Mouse (Mus musculus): Measurements from ENCODE around the gene Igf2bp1. TPM values are rescaled to one million over a fixed set of nuclear protein-coding genes. Genes with fewer than 3 reads are reported as not detected.
A peak's percentile ranks its signal among the peaks of the same experiment; 100 is the strongest.

Igf2bp1 gene
- polyA plus RNA-seq, 1 experiment: 392 TPM

DNA sequence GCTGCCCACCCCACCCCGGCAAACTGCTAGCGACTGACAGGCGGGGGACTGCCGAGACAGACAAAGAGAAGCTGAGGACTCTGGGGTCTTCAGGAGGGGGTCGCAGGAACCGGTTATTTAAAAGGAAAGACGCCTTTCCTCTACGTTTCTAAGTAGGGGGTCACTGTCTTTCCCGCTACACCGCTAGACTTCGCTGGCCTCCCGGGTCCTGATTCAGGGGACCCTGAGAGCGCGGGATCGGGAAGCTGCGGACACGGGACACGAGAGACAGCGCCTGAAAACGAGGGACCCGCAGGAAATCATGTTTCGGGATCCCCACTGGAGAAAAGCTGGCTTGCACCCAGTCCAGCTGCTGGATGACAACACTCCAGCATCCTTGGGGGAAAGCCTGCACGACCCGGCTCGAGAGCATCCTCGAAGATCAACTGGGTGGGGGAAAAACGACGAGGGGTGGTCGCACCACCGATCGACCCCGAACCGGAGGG, 669 bp upstream of the Igf2bp1 start:
- H3K27ac ChIP-seq (ENCODE audit: insufficient read depth, low read length): peak overlapping the region; percentile 90
- peaks cover 13% of the 10 kb centered on the region for H3K36me3 ChIP-seq (ENCODE audit: control insufficient read depth, insufficient read depth, low read length, poor library complexity, severe bottlenecking)
- H3K4me1 ChIP-seq (ENCODE audit: control insufficient read depth, insufficient read depth, low read length): no peaks in the 10 kb centered on the region
- no peaks in the 10 kb centered on the region for H3K9me3 ChIP-seq (replicated peaks; ENCODE audit: control insufficient read depth, insufficient read depth, low read length, poor library complexity, severe bottlenecking)
- H3K9ac ChIP-seq (ENCODE audit: low read depth, poor library complexity, severe bottlenecking): peak overlapping the region; percentile 98
- no peaks in the 10 kb centered on the region for H3K27me3 ChIP-seq (ENCODE audit: control insufficient read depth, insufficient read depth, low read length, poor library complexity, severe bottlenecking)
- peak overlapping the region; percentile 80 for H3K4me3 ChIP-seq (ENCODE audit: low read depth, low read length)
- TF ChIP-seq POLR2A (IDR thresholded peaks at IDR 0.05; ENCODE audit: insufficient read depth, low read length): no peak
- TF ChIP-seq CTCF (IDR thresholded peaks at IDR 0.05; ENCODE audit: low read depth, low read length): no peak
- TF ChIP-seq EP300 (IDR thresholded peaks at IDR 0.05; ENCODE audit: insufficient read depth, low read depth, low read length): no peak

DNA sequence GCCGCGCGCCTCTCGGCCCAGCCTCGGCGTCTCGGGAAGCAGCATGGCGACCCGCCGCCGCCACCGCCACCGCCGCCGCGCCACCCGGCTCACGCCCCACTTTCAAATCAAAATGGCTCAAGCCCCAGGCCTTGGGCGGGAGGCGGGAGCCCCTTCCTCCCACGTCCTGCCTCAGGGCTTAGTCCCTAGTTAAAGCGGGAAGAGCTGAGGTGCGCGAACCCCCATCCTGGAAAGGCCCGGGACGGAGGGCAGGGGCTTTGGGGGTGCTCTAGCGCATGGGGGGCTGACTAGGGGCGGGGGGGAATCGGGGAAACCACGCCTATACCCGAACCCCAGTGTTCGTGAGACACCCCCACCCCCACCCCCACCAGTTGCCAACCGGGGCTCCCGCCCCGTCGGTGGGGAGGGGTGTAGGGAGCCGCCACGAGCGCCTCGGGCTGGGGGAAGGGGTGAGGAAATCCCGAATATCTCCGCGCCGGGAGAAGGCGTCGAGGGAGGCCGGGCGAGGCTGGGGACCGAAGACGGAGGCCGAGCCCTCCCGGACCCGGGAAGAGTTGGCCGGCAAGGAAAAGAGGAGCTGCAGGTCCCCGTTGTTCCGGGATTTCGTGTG, 842 bp downstream of the Igf2bp1 start:
- Histone ChIP-seq H3K4me3 (ENCODE audit: low read depth, low read length) (peak overlapping the region; percentile 100), H3K27me3 (ENCODE audit: control insufficient read depth, insufficient read depth, low read length, poor library complexity, severe bottlenecking) (no peaks in the 10 kb centered on the region), H3K4me1 (ENCODE audit: control insufficient read depth, insufficient read depth, low read length) (no peaks in the 10 kb centered on the region), H3K27ac (ENCODE audit: insufficient read depth, low read length) (peak overlapping the region; percentile 98), H3K36me3 (ENCODE audit: control insufficient read depth, insufficient read depth, low read length, poor library complexity, severe bottlenecking) (peaks cover 23% of the 10 kb centered on the region), H3K9ac (ENCODE audit: low read depth, poor library complexity, severe bottlenecking) (peak overlapping the region; percentile 98), H3K9me3 (replicated peaks; ENCODE audit: control insufficient read depth, insufficient read depth, low read length, poor library complexity, severe bottlenecking) (no peaks in the 10 kb centered on the region)
- TF ChIP-seq EP300 (IDR thresholded peaks at IDR 0.05; ENCODE audit: insufficient read depth, low read depth, low read length) (no peak), CTCF (IDR thresholded peaks at IDR 0.05; ENCODE audit: low read depth, low read length) (no peak), POLR2A (IDR thresholded peaks at IDR 0.05; ENCODE audit: insufficient read depth, low read length) (no peak)

DNA sequence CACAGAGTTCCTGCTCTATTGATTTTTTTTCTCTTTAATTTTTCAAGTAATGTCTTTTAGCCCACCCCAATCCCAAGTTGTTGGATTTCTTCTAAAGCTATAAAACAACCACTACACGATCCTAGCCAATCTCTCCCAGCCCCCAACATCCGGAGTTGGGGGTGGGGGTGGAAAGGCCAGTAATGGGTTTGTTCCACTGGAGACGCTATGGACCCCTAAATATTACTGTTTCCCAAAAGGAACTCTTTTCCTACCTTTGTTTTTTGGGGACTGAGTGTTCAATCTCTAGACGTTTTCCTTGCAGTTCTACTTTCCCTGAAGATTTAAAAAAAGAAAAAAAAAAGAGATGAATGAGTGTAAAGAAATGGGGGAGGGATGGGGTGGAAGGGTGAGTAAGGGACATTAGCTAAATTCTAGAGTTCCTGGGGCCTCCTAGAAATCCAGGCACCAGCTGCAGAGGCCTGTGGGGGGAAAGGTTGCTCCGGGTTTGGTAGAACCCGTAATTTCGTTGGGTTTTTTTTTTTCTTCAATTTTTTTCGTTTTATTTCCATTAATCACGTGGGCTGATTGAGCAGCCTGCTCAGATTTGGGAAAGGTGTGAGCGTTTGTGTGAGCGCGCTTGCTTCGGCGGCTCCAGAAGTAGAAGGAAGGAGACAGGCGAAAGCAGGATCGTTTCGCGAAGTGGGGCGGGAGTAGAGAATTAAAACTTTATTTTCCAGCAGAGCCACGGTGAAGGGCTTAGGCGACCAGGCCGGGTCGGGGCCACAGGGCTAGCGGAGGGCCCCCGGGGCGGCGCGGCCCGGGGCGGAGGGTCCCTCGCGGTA, 1.6 kb downstream of the Igf2bp1 start:
- Histone ChIP-seq H3K27me3 (ENCODE audit: control insufficient read depth, insufficient read depth, low read length, poor library complexity, severe bottlenecking) (no peaks in the 10 kb centered on the region), H3K4me3 (ENCODE audit: low read depth, low read length) (peak overlapping the region; percentile 100), H3K36me3 (ENCODE audit: control insufficient read depth, insufficient read depth, low read length, poor library complexity, severe bottlenecking) (peaks cover 26% of the 10 kb centered on the region), H3K4me1 (ENCODE audit: control insufficient read depth, insufficient read depth, low read length) (no peaks in the 10 kb centered on the region), H3K9ac (ENCODE audit: low read depth, poor library complexity, severe bottlenecking) (peak overlapping the region; percentile 98), H3K27ac (ENCODE audit: insufficient read depth, low read length) (peak overlapping the region; percentile 92), H3K9me3 (replicated peaks; ENCODE audit: control insufficient read depth, insufficient read depth, low read length, poor library complexity, severe bottlenecking) (no peaks in the 10 kb centered on the region)
- TF ChIP-seq EP300 (IDR thresholded peaks at IDR 0.05; ENCODE audit: insufficient read depth, low read depth, low read length) (no peak), CTCF (IDR thresholded peaks at IDR 0.05; ENCODE audit: low read depth, low read length) (no peak), POLR2A (IDR thresholded peaks at IDR 0.05; ENCODE audit: insufficient read depth, low read length) (no peak)

DNA sequence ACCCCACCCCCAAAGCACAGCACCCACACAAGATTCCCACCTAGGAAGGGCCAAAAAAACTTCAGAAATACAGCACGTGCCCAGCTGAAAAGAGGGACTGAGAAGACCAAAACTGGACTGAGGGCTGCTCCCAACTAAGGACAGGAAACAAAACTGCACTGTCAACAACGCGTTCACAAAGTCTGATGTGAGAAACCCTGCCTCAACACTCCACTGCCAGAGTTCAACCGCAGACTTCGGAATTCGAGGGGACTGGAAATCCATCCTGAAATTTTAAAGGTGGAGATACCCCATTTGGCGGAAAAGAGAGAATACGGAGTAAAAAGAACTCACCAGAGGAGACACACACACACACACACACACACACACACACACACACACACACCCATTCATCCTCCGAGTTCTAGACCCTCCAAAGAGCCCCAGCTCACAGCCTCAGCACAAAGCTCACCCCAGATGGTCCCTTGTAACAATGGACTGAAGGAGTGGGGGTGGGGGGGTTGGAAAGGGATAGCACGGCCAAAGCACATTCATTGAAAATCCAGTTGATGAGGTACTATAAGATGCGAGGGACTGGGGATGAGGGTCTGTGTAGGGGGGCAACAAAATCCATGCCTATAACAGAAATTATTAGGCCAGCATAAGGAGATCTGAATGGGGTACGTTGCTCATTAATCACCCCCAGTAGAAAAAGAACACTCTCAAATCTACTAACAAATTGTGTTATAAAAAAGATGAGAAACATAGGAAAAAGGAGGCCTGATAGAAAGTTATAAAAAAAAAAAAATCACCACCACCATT, 2.4 kb downstream of the Igf2bp1 start:
- Histone ChIP-seq H3K27ac (ENCODE audit: insufficient read depth, low read length) (peak overlapping the region; percentile 66), H3K9me3 (replicated peaks; ENCODE audit: control insufficient read depth, insufficient read depth, low read length, poor library complexity, severe bottlenecking) (no peaks in the 10 kb centered on the region), H3K27me3 (ENCODE audit: control insufficient read depth, insufficient read depth, low read length, poor library complexity, severe bottlenecking) (no peaks in the 10 kb centered on the region), H3K4me1 (ENCODE audit: control insufficient read depth, insufficient read depth, low read length) (no peaks in the 10 kb centered on the region), H3K36me3 (ENCODE audit: control insufficient read depth, insufficient read depth, low read length, poor library complexity, severe bottlenecking) (peaks cover 29% of the 10 kb centered on the region), H3K4me3 (ENCODE audit: low read depth, low read length) (peak overlapping the region; percentile 52), H3K9ac (ENCODE audit: low read depth, poor library complexity, severe bottlenecking) (peak overlapping the region; percentile 98)
- TF ChIP-seq CTCF (IDR thresholded peaks at IDR 0.05; ENCODE audit: low read depth, low read length) (no peak), EP300 (IDR thresholded peaks at IDR 0.05; ENCODE audit: insufficient read depth, low read depth, low read length) (no peak), POLR2A (IDR thresholded peaks at IDR 0.05; ENCODE audit: insufficient read depth, low read length) (no peak)

DNA sequence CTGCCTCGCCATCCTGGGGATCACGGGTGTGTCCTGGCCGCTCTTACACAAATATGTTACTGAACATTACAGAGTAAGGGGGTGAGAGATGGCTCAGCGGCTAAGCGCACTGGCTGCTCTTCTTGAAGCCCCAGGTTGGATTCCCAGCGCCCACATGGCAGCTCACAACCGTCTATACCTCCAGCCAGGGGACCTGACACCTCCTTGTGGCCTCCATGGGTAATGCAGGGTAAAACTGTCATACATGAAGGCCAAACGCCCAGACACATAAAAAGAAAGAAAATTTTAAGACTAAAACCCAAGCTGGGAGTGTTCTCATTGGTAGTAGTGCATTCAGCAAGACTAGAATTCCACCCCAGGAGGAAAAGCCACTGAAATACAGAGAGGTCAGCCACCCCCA, 11.6 kb downstream of the Igf2bp1 start:
- Histone ChIP-seq H3K36me3 (ENCODE audit: control insufficient read depth, insufficient read depth, low read length, poor library complexity, severe bottlenecking) (peaks cover 28% of the 10 kb centered on the region), H3K27ac (ENCODE audit: insufficient read depth, low read length) (peak overlapping the region; percentile 94), H3K4me1 (ENCODE audit: control insufficient read depth, insufficient read depth, low read length) (peaks cover 4% of the 10 kb centered on the region), H3K27me3 (ENCODE audit: control insufficient read depth, insufficient read depth, low read length, poor library complexity, severe bottlenecking) (no peaks in the 10 kb centered on the region), H3K9me3 (replicated peaks; ENCODE audit: control insufficient read depth, insufficient read depth, low read length, poor library complexity, severe bottlenecking) (peaks cover 36% of the 10 kb centered on the region), H3K9ac (ENCODE audit: low read depth, poor library complexity, severe bottlenecking) (no peak overlapping the region), H3K4me3 (ENCODE audit: low read depth, low read length) (0 out of 2 replicates have a peak overlapping the region, but pooled peaks have one; percentile 8)
- no peak for TF ChIP-seq POLR2A (IDR thresholded peaks at IDR 0.05; ENCODE audit: insufficient read depth, low read length)
- TF ChIP-seq EP300 (IDR thresholded peaks at IDR 0.05; ENCODE audit: insufficient read depth, low read depth, low read length): no peak
- TF ChIP-seq CTCF (IDR thresholded peaks at IDR 0.05; ENCODE audit: low read depth, low read length): peak; percentile 9
